Mouse (Mus musculus): ENCODE measurements at regions not wholly inside any gene's neighbourhood (a gene's known extent, or its start where the extent isn't known, plus 50 kb on each side); places are given as distances from the start of the nearest gene placed in this dataset.

GRCm38 (mm10) chr15:56045510-56046245 is 1431.7 kb downstream of the Slc22a22 start:
- no peak for DNase-seq (ENCODE audit: low spot score in 2 of 2)

- no peak for DNase-seq (ENCODE audit: low spot score in 2 of 2)
Observed at GRCm38 (mm10) chr15:56043282-56043681, 1434.1 kb downstream of the Slc22a22 start.

DNA sequence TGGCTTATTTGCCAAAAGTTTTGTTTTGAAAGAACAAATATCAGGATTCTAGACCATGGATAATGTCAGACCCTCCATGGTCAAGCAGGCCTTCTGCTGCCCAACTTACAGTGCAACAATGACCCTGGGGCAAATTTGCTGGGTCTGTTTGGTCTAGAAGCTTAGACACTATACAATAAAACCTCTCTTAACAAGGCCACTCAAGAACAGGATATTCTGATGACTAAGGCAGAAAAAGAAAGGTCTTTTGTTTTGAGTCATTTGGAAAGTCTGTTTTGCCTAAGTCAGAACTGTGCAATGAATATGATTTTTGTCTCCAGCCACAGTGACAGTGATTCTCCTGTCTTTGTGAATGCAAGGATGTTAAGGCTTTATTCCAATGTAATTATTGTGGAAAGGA is 1435.0 kb downstream of the Slc22a22 start:
- DNase-seq (ENCODE audit: low spot score in 2 of 2) = no peak

DNA sequence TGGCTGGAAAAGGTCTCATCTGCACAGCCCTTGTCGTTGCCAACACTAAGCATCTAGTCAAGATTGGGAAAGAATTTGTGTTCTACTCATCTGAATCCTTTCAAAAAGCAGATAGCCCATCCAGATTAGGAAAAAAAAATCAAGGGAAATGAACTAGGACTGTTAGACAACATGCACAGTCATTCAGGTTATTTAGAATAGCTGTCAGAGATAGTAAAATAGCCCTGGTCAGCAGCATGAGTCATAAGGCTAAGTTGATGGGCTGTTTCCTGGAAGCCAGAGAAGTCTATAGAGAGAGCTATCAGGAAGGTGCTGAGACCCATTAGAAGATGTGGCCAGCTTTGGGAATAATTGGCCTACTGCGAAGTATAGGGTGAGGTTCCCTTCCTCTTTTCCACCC is 1447.4 kb downstream of the Slc22a22 start:
- no peak for DNase-seq (ENCODE audit: low spot score in 2 of 2)

- DNase-seq (ENCODE audit: low spot score in 2 of 2) = no peak
Observed at GRCm38 (mm10) chr15:56027197-56027818, 1450.1 kb downstream of the Slc22a22 start.

- no peak for DNase-seq (ENCODE audit: low spot score in 2 of 2)
Observed at GRCm38 (mm10) chr15:56024705-56025104, 1452.7 kb downstream of the Slc22a22 start.

DNA sequence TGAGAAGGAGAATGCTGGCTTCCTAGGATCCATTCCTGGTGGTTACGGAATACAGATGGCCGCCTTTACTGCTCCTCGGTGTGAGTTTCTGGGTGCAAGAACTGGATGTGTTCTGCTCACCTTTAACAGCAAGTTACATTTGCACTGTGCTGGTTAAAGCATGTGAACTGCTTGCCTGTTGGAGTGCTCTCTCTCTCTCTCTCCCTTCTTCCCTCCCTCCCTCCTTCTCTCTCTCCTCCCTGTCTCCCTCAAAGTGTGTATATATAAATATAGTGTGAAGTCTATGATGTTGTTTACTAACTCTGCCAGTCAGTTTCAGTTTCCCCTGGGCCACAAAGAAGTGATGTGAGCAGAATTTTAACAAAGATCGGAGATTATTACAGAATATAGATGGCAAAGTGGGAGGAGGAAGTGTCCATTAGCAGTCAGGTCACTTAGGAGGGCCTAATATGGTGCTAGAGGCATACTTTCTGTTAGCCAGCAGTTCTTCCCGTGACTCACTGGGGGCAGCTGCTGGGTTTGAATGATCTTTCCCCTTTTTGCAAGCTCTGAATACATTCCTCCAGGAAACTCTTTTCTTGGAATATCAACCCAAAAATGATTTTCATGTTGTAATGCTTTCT is 1453.5 kb downstream of the Slc22a22 start:
- no peak for DNase-seq (ENCODE audit: low spot score in 2 of 2)

GRCm38 (mm10) chr15:56022315-56022714 is 1455.1 kb downstream of the Slc22a22 start:
- no peak for DNase-seq (ENCODE audit: low spot score in 2 of 2)

DNA sequence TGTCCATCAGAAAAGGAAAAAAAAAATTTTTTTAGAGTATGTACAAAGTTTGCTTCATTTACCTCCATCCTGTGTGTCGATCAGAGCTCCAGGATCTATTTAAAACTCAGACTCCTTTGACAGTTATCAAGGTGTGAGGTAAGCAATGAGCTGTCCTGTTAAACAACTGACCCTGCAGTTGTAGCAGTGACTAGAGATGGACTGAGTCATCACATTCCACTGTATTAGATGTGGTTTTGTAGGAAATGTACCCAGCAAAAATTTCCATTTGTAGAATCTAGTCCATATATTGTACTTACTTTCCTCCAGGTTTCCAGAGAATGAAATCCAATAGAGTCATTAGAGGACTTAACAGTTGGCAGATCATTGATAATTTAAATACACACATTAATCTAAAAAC is 1459.3 kb downstream of the Slc22a22 start:
- DNase-seq (ENCODE audit: low spot score in 2 of 2) = no peak

DNA sequence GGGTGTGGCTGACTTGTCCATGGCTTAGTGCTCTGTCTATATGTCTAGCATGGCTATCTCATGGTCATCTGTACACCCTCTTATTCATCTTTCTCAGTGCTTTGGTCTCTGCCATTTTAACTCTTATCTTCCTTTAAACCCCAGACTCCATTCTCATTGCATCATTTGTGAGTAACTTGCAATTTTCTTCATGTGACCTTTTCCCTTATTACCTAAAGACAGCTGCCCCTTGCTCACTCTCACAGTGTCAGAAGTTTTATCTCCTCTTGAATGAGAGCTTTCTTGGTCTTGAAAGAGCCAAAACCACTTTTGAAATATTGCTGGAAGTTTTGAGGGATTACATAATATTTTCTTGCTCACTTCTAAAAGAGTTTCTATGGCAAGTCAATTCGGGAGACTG is 1459.9 kb downstream of the Slc22a22 start:
- DNase-seq (ENCODE audit: low spot score in 2 of 2) = no peak

DNA sequence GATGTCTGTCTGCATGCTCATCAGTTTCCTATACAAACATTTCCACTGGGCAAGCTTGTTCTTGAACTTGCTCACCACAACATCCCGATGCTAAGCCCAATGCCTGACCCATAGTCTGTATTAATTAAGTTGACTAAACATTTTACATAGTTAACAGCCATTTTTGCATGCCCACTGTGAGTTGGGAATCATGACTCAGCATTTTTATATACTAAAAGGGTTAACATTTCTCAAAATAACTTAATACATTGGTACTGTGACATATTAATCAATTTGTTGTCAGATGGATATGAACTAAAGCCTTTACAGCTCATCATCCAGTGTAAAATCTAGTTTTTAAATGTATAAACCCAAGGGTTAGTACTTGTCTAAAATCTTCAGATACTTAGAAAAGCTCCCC is 1461.4 kb downstream of the Slc22a22 start:
- DNase-seq (ENCODE audit: low spot score in 2 of 2) = no peak

GRCm38 (mm10) chr15:56014059-56014620 is 1463.3 kb downstream of the Slc22a22 start:
- no peak for DNase-seq (ENCODE audit: low spot score in 2 of 2)

GRCm38 (mm10) chr15:56008603-56009174 is 1468.7 kb downstream of the Slc22a22 start:
- no peak for DNase-seq (ENCODE audit: low spot score in 2 of 2)

DNA sequence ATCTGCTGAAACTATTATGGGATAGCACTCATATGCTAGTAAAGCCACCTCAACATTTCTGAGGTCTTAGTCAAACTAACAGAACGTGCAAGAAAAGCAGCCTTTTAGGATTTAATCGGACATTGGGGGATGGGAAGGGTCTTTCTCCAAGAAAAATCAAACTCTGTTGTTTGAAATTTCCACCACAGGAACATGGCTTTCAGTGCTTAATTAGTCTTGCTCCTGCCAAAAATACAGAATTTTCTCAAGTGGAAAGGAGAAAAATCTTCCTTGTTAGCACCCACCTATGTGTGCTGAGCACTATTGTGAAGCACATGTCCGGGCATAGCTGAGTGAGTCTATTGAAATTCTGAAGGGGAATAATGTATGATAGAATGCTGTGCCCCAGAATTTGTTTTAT is 1470.0 kb downstream of the Slc22a22 start:
- no peak for DNase-seq (ENCODE audit: low spot score in 2 of 2)

DNA sequence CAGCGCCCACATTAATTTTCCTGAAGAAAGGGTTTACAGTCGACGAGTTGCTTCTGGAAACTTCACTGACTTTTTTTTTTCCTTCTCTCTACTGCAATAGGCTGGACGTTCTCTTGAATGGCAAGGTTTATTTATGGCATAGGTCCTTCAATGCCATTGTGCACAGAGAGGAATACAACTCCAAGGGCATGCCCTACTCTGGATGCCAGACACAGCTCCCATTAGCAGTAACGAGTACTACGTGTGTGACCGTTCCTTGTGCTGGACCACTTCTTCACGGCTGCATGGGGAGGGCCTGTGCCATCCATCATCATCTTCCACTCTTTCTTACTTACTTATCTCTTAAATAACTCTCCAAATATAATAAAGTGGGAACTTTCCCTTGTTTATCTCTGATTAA is 1472.1 kb downstream of the Slc22a22 start:
- DNase-seq (ENCODE audit: low spot score in 2 of 2) = no peak

- DNase-seq (ENCODE audit: low spot score in 2 of 2) = no peak
Observed at GRCm38 (mm10) chr15:56003921-56004320, 1473.5 kb downstream of the Slc22a22 start.

DNA sequence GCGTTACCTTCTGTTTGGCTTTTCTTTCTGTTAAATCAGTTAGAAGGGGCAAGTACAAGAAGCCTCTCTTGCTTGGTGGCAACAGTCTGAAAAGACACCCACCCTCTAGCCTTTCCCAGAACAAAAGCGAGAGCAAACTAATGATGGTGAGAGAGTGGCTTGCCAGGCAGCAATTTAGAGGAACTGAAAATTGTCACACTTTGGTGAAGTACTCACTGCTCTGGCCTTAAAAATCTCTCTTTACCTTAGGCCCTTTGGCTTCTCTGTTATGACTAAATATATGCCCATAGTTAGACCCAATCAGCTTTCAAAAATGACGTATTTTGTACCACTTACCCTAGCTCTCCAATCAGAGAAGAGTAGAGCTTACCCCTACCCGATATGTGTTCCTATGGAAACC is 1477.8 kb downstream of the Slc22a22 start:
- DNase-seq (ENCODE audit: low spot score in 2 of 2) = no peak

DNA sequence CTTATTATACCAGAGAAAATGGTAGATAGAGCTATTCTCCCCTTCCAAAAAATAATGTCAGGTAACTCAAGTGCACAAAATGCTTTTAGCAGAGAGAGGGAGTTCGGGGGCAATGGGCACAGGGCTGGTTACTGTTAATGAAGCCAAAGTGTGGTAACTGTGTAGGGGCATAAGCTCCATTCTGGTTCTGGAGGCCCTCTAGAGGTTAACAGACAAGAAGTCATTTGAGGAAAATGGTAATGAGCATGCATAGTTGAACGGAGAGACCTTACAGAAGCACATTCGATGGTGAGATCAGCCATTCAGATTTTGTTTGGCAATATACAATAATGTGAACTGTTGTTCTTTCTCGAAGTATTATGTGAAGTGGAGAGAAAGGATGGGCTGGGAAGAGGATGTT is 1479.4 kb downstream of the Slc22a22 start:
- DNase-seq (ENCODE audit: low spot score in 2 of 2) = no peak

- DNase-seq (ENCODE audit: low spot score in 2 of 2) = no peak
Observed at GRCm38 (mm10) chr15:55994680-55995079, 1482.7 kb downstream of the Slc22a22 start.

GRCm38 (mm10) chr15:55975843-55976242 is 1501.6 kb downstream of the Slc22a22 start:
- DNase-seq (ENCODE audit: low spot score in 2 of 2) = no peak

- no peak for DNase-seq (ENCODE audit: low spot score in 2 of 2)
Observed at GRCm38 (mm10) chr15:55966780-55967179, 1510.6 kb downstream of the Slc22a22 start.

DNA sequence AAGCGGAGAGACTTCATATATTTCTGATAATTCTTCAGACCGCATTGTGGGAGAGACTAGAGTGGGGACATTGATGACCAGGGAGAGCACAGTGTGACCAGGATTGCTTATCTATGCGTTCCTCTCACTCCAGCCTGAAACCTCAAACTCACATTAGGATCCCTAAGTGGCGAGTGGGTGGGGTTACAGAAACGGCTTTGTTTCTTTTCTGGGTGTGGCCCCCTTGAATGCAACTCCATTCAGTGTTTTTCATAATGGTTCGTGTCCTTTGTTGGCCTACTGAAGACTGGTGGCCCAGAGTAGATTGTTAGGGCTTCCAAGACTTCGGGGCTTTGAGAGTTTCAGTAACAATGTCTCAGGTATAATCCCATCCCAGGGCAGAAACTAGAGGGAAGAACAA is 1512.1 kb downstream of the Slc22a22 start:
- DNase-seq (ENCODE audit: low spot score in 2 of 2) = no peak

Measured in urinary bladder, adult 18-20 months (tissue).